22 mouse cellular contexts compared by ENCODE assay signal in the genomic region with DNA sequence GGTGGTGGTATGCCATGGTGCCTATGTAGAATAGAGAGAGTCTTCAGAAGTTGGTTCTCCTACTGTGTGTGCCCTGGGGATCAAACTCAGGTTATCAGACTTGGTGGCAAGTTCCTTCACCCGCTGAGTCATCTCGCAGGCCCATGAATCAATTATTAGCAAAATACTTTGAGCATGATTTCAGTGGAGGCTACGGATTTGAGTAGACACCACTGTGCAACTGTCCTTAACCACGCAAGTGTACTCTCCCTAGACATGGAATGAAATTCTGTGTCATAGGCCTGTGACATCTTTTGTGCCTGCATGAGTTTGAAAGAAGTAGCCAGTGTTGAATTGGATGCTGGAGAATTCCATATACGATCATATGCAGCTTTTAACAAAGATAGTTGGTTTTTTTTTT. TPM values are rescaled to one million over a fixed set of nuclear protein-coding genes. Genes with fewer than 3 reads are reported as not detected.
"Had no signal": no experiment of that assay in that cellular context is flagged by ENCODE, and none has a peak within 500 bp of the region (broad histone marks: within the 10 kb centered on the region; RNA-seq: fewer than 3 reads in every experiment).

No protein-coding gene starts in this region.

- H3K4me3 ChIP-seq: heart, embryonic 10.5 days; heart, embryonic 12.5 days; hindbrain, embryonic 10.5 days; hindbrain, embryonic 12.5 days; intestine, embryonic 15.5 days; layer of hippocampus, adult 2 months; left cerebral cortex, adult 2 months; liver, embryonic 13.5 days had no signal

- H3K36me3 ChIP-seq: heart, embryonic 10.5 days; heart, embryonic 12.5 days; hindbrain, embryonic 10.5 days; hindbrain, embryonic 12.5 days; intestine, embryonic 15.5 days; liver, embryonic 13.5 days had no signal

- H3K9ac ChIP-seq: heart, embryonic 12.5 days; hindbrain, embryonic 12.5 days; hindbrain, embryonic 14.5 days; intestine, embryonic 15.5 days; liver, embryonic 13.5 days had no signal

- H3K27me3 ChIP-seq: heart, embryonic 12.5 days; intestine, embryonic 15.5 days; liver, embryonic 13.5 days had no signal

- DNase-seq: heart, adult 18-20 months; heart, postnatal 10 days; heart, postnatal 4 days; kidney, adult 18-20 months; kidney, adult 8-10 months; kidney, postnatal 10 days; kidney, postnatal 25 days; kidney, postnatal 4 days; liver; liver, embryonic 13.5 days had no signal

- H3K4me1 ChIP-seq: intestine, embryonic 15.5 days had no signal

- H3K4me2 ChIP-seq: heart, embryonic 12.5 days; hindbrain, embryonic 12.5 days; hindbrain, embryonic 14.5 days; intestine, embryonic 15.5 days; liver, embryonic 11.5 days; liver, embryonic 13.5 days had no signal

- ATAC-seq: hindbrain, embryonic 16.5 days; inflammation-experienced regulatory T-cells, adult 6 months; intestine, embryonic 15.5 days; intestine, postnatal 0 days had no signal

- H3K9me3 ChIP-seq: heart, embryonic 10.5 days; heart, embryonic 12.5 days; hindbrain, embryonic 10.5 days; hindbrain, embryonic 12.5 days; intestine, embryonic 15.5 days; liver, embryonic 13.5 days had no signal

- H3K27ac ChIP-seq: heart, embryonic 10.5 days; hindbrain, embryonic 10.5 days; hindbrain, embryonic 12.5 days; hindbrain, embryonic 14.5 days; intestine, embryonic 15.5 days; left cerebral cortex, adult 2 months; liver, embryonic 13.5 days had no signal

RNA-seq across cellular contexts. Expression of a gene that starts 0.6 kb away (rescaled TPM):
- polyA plus RNA-seq: inflammation-experienced regulatory T-cells, adult 6 months had no signal
